Mouse (Mus musculus) midbrain, embryonic 16.5 days (tissue): ENCODE results near the gene Batf. TPM values are rescaled to one million over a fixed set of nuclear protein-coding genes. Genes with fewer than 3 reads are reported as not detected.

Experiments
- ATAC-seq: fragments of 200-750 bp; cut with Nextera tagmentation; 2 replicates; pipeline ENCODE4 v1.8.0; 2017; ENCODE audit warnings: moderate TSS enrichment
- H3K27ac ChIP-seq: fragments of 300-500 bp; sonication (generic); 2 replicates; pipeline ENCODE4 v1.5.1; 2014; ENCODE audit warnings: mild to moderate bottlenecking, low read length, mixed read lengths
- H3K27me3 ChIP-seq: fragments of 300-500 bp; sonication (generic); 2 replicates; pipeline ENCODE4 v1.6.1; 2014; ENCODE audit warnings: low read depth, low read length, mixed read lengths; ENCODE audit not compliant: control insufficient read depth, insufficient read depth
- H3K36me3 ChIP-seq: fragments of 300-500 bp; sonication (generic); 2 replicates; pipeline ENCODE4 v1.6.1; 2014; ENCODE audit warnings: mild to moderate bottlenecking, low read length, moderate library complexity, mixed read lengths; ENCODE audit not compliant: control insufficient read depth, insufficient read depth
- H3K4me1 ChIP-seq: fragments of 300-500 bp; sonication (generic); 2 replicates; pipeline ENCODE4 v1.6.1; 2014; ENCODE audit warnings: mild to moderate bottlenecking, low read length, mixed read lengths; ENCODE audit not compliant: control insufficient read depth, insufficient read depth
- H3K4me2 ChIP-seq: fragments of 300-500 bp; sonication (generic); 2 replicates; pipeline ENCODE4 v1.6.1; 2014; ENCODE audit warnings: mild to moderate bottlenecking, low read length, mixed read lengths
- H3K4me3 ChIP-seq: fragments of 300-500 bp; sonication (generic); 2 replicates; pipeline ENCODE4 v1.5.1; 2014; ENCODE audit warnings: low read depth, mild to moderate bottlenecking, low read length, moderate library complexity, mixed read lengths
- H3K9ac ChIP-seq: fragments of 300-500 bp; sonication (generic); 2 replicates; pipeline ENCODE4 v1.6.1; 2014; ENCODE audit warnings: low read depth, low read length, mixed read lengths
- H3K9me3 ChIP-seq: fragments of 300-500 bp; sonication (generic); replicated peaks from 2 replicates; pipeline ENCODE4 v1.6.1; 2014; ENCODE audit warnings: mild to moderate bottlenecking, low read length, mixed read lengths; ENCODE audit not compliant: control insufficient read depth, poor library complexity, severe bottlenecking
- WGBS: fragments of 180-500 bp; shearing (Covaris S2); extraction: QIAGEN DNeasy Blood & Tissue Kit; methylation state at CpG from one replicate; pipeline ENCODE4 v1.1.7; 2014; 5-methylcytosine and 5-hydroxymethylcytosine counted together
- microRNA-seq: library from miRNA; unstranded; fragments of <30 nt; microRNA quantifications from one replicate; pipeline ENCODE4, GENCODE M21; 2017
- polyA plus RNA-seq: library from polyadenylated mRNA; unstranded; fragments of >200 nt; fragmentation: Nextera tagmentation; extraction: Ambion mirVana; gene quantifications from 2 replicates; pipeline ENCODE4 v1.2.1, GENCODE M21; 2015

Batf gene
- polyA plus RNA-seq, 1 experiment from 2014 or later = 0.59 TPM

GRCm38 (mm10) chr12:85749861-85750260, 63.4 kb downstream of the Batf start:
- no peak overlapping the region for H3K9ac ChIP-seq
- H3K4me3 ChIP-seq = no peak overlapping the region
- WGBS = 93% methylated on average over 9 of the region's 9 CpGs
- H3K9me3 ChIP-seq = no peaks in the 10 kb centered on the region
- no peak for ATAC-seq
- no peak overlapping the region for H3K27ac ChIP-seq
- peaks cover 11% of the 10 kb centered on the region for H3K27me3 ChIP-seq
- H3K4me2 ChIP-seq = no peak overlapping the region
- H3K36me3 ChIP-seq = no peaks in the 10 kb centered on the region
- H3K4me1 ChIP-seq = peaks cover 8% of the 10 kb centered on the region

- WGBS = 87% methylated on average over 6 of the region's 6 CpGs
- H3K36me3 ChIP-seq = no peaks in the 10 kb centered on the region
Measured at GRCm38 (mm10) chr12:85752116-85752515, 65.6 kb downstream of the Batf start.

GRCm38 (mm10) chr12:85753223-85753622, 66.8 kb downstream of the Batf start:
- Histone ChIP-seq H3K4me3 (no peak overlapping the region), H3K27ac (no peak overlapping the region), H3K36me3 (no peaks in the 10 kb centered on the region), H3K4me2 (no peak overlapping the region), H3K27me3 (no peaks in the 10 kb centered on the region), H3K4me1 (no peaks in the 10 kb centered on the region), H3K9ac (no peak overlapping the region), H3K9me3 (no peaks in the 10 kb centered on the region)
- ATAC-seq = no peak
- 43% methylated on average over 2 of the region's 2 CpGs for WGBS

More at GRCm38 (mm10) chr12:85752116-85752515, 65.6 kb downstream of the Batf start:
- H3K4me2 ChIP-seq = no peak overlapping the region
- no peak overlapping the region for H3K27ac ChIP-seq
- H3K4me1 ChIP-seq = no peaks in the 10 kb centered on the region
- H3K27me3 ChIP-seq = peaks cover 2% of the 10 kb centered on the region
- ATAC-seq = no peak
- no peak overlapping the region for H3K9ac ChIP-seq
- H3K9me3 ChIP-seq = no peaks in the 10 kb centered on the region
- H3K4me3 ChIP-seq = no peak overlapping the region

GRCm38 (mm10) chr12:85754611-85755265, 68.3 kb downstream of the Batf start:
- Histone ChIP-seq H3K27me3 (no peaks in the 10 kb centered on the region), H3K9me3 (no peaks in the 10 kb centered on the region), H3K27ac (no peak overlapping the region), H3K36me3 (no peaks in the 10 kb centered on the region), H3K9ac (no peak overlapping the region), H3K4me2 (no peak overlapping the region), H3K4me3 (no peak overlapping the region), H3K4me1 (no peaks in the 10 kb centered on the region)
- no peak for ATAC-seq
- 73% methylated on average over 5 of the region's 5 CpGs for WGBS

GRCm38 (mm10) chr12:85756455-85756854, 70.0 kb downstream of the Batf start:
- ATAC-seq = no peak
- WGBS = 84% methylated on average over 3 of the region's 3 CpGs
- no peak overlapping the region for H3K9ac ChIP-seq

GRCm38 (mm10) chr12:85757074-85757473, 70.6 kb downstream of the Batf start:
- Histone ChIP-seq H3K4me2 (no peak overlapping the region), H3K9ac (no peak overlapping the region), H3K4me1 (no peaks in the 10 kb centered on the region), H3K27ac (no peak overlapping the region), H3K27me3 (no peaks in the 10 kb centered on the region), H3K9me3 (no peaks in the 10 kb centered on the region), H3K4me3 (no peak overlapping the region), H3K36me3 (no peaks in the 10 kb centered on the region)
- WGBS = 70% methylated on average over 3 of the region's 3 CpGs
- ATAC-seq = no peak

More at GRCm38 (mm10) chr12:85756455-85756854, 70.0 kb downstream of the Batf start:
- Histone ChIP-seq H3K4me2 (no peak overlapping the region), H3K9me3 (no peaks in the 10 kb centered on the region), H3K27me3 (no peaks in the 10 kb centered on the region), H3K27ac (no peak overlapping the region), H3K4me1 (no peaks in the 10 kb centered on the region), H3K36me3 (no peaks in the 10 kb centered on the region), H3K4me3 (no peak overlapping the region)

Small RNA genes within 50 kb of the gene (microRNA-seq; reads per million reads assigned to microRNA genes)
- gene Gm47285 = not detected

Other genes with a start within 250 kb of the Batf start
- gene Fos, start 212.8 kb upstream of the Batf start, polyA plus RNA-seq = 1.8 TPM in 2 replicates
- gene Jdp2, start 87.6 kb upstream of the Batf start, polyA plus RNA-seq = 0.36 and 0.57 TPM in 2 replicates
- gene Flvcr2, start 59.9 kb downstream of the Batf start, polyA plus RNA-seq = 5.5 and 5.8 TPM in 2 replicates
- gene Erg28, start 137.9 kb downstream of the Batf start, polyA plus RNA-seq = 114 and 117 TPM in 2 replicates
- gene Ttll5, start 138.0 kb downstream of the Batf start, polyA plus RNA-seq = 12.0 and 13.2 TPM in 2 replicates